Mouse (Mus musculus): ENCODE data around the gene Tex37. TPM values are rescaled to one million over a fixed set of nuclear protein-coding genes. Genes with fewer than 3 reads are reported as not detected.

The Tex37 gene
- total and polyA plus RNA-seq, 3 experiments = not detected

DNA sequence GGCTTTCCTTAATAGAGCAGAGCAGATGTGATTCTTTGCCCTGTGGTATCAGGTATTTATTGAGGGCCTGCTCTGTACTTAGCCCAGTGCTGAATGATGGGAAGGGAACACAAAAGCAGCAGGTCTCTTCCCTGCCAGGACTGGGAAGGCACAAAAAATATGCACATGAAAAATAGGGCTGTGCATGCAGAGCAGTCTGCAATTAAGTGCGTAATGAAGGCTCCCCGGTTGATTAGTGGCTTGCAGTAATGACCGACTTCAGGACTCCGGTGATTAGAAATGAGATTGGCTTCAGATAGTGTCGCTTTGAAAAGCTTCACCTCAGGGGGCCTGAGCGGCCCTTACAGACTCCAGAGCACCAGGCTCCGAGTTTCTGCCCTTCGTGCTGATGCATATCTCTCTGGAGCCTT lies 19.1 kb downstream of the Tex37 start:
- peaks cover 0 to 2% of the 10 kb centered on the region in 2 experiments; a peak in 3 of 4 replicates for H3K36me3 ChIP-seq (ENCODE audit: control insufficient read depth in 1 of 2, insufficient read depth in 2 of 2, low read length in 2 of 2)
- H3K9ac ChIP-seq (ENCODE audit: control insufficient read depth, low read depth, low read length, poor library complexity, severe bottlenecking) = no peak overlapping the region
- no peak overlapping the region for H3K4me3 ChIP-seq (ENCODE audit: control insufficient read depth in 1 of 2, insufficient read depth in 1 of 2, low read depth in 2 of 2, low read length in 2 of 2)
- H3K4me1 ChIP-seq (ENCODE audit: control insufficient read depth in 1 of 2, insufficient read depth in 2 of 2, low read length in 2 of 2) = no peaks in the 10 kb centered on the region
- no peaks in the 10 kb centered on the region for H3K27me3 ChIP-seq (ENCODE audit: control insufficient read depth in 1 of 2, insufficient read depth in 2 of 2, low read length in 2 of 2)
- H3K9me3 ChIP-seq (replicated peaks; ENCODE audit: insufficient read depth, low read length) = no peaks in the 10 kb centered on the region
- H3K79me2 ChIP-seq (ENCODE audit: control insufficient read depth, insufficient read depth, low read length, poor library complexity) = no peaks in the 10 kb centered on the region
- TF ChIP-seq ETS1 (IDR thresholded peaks at IDR 0.05; ENCODE audit: low read depth, low read length) (no peak), E2F4 (IDR thresholded peaks at IDR 0.05; ENCODE audit: borderline replicate concordance, low read depth, low read length) (no peak), TBP (IDR thresholded peaks at IDR 0.05; ENCODE audit: low read depth, low read length) (no peak), ZKSCAN1 (IDR thresholded peaks at IDR 0.05; ENCODE audit: low read depth, low read length) (no peak)
- DNase-seq (ENCODE audit: low read depth, low spot score) = no peak
- no peak overlapping the region for H3K27ac ChIP-seq (ENCODE audit: control insufficient read depth, low read depth, low read length)

DNA sequence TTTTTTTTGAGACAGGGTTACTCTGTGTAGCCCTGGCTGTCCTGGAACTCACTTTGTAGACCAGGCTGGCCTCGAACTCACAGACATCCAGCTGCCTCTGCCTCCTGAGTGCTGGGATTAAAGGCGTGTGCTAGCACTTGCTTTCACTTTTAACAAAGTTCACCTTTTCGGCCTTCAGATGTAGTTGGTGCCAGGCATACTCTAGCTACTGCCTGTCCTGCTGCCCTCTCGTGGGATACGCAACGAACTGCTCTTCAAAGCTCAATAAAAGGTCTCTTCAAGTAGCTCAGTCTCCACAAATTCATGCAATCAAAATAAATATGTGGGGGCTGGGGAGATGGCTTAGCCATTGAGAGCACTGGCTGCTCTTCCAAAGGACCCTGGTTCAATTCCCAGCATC lies 20.6 kb downstream of the Tex37 start:
- Histone ChIP-seq H3K27me3 (ENCODE audit: control insufficient read depth in 1 of 2, insufficient read depth in 2 of 2, low read length in 2 of 2) (no peaks in the 10 kb centered on the region), H3K27ac (ENCODE audit: control insufficient read depth, low read depth, low read length) (no peak overlapping the region), H3K9ac (ENCODE audit: control insufficient read depth, low read depth, low read length, poor library complexity, severe bottlenecking) (no peak overlapping the region), H3K4me3 (ENCODE audit: control insufficient read depth in 1 of 2, insufficient read depth in 1 of 2, low read depth in 2 of 2, low read length in 2 of 2) (no peak overlapping the region), H3K9me3 (replicated peaks; ENCODE audit: insufficient read depth, low read length) (no peaks in the 10 kb centered on the region), H3K4me1 (ENCODE audit: control insufficient read depth in 1 of 2, insufficient read depth in 2 of 2, low read length in 2 of 2) (no peaks in the 10 kb centered on the region), H3K79me2 (ENCODE audit: control insufficient read depth, insufficient read depth, low read length, poor library complexity) (no peaks in the 10 kb centered on the region), H3K36me3 (ENCODE audit: control insufficient read depth in 1 of 2, insufficient read depth in 2 of 2, low read length in 2 of 2) (peaks cover 0 to 2% of the 10 kb centered on the region in 2 experiments; a peak in 2 of 4 replicates)
- DNase-seq (ENCODE audit: low read depth, low spot score) = no peak
- no peak for TF ChIP-seq UBTF (IDR thresholded peaks at IDR 0.05; ENCODE audit: borderline replicate concordance, insufficient read depth, low read depth, low read length)
- TF ChIP-seq GATA1 (IDR thresholded peaks at IDR 0.05; ENCODE audit: low read depth, low read length) = no peak
- TF ChIP-seq USF1 (IDR thresholded peaks at IDR 0.05; ENCODE audit: low read depth, low read length) = no peak
- TF ChIP-seq POLR2AphosphoS5 (IDR thresholded peaks at IDR 0.05; ENCODE audit: borderline replicate concordance, low read depth, low read length) = no peak
- no peak for TF ChIP-seq ZMIZ1 (IDR thresholded peaks at IDR 0.05; ENCODE audit: low read depth, low read length)
- no peak for TF ChIP-seq RCOR1 (IDR thresholded peaks at IDR 0.05; ENCODE audit: low read depth, low read length)
- TF ChIP-seq MYC (IDR thresholded peaks at IDR 0.05; ENCODE audit: low read depth, low read length) = no peak
- no peak for TF ChIP-seq ZKSCAN1 (IDR thresholded peaks at IDR 0.05; ENCODE audit: low read depth, low read length)
- TF ChIP-seq E2F4 (IDR thresholded peaks at IDR 0.05; ENCODE audit: borderline replicate concordance, low read depth, low read length) = no peak
- no peak for TF ChIP-seq MXI1 (IDR thresholded peaks at IDR 0.05; ENCODE audit: low read depth, low read length)
- TF ChIP-seq TBP (IDR thresholded peaks at IDR 0.05; ENCODE audit: low read depth, low read length) = no peak
- no peak for TF ChIP-seq ETS1 (IDR thresholded peaks at IDR 0.05; ENCODE audit: low read depth, low read length)
- no peak for TF ChIP-seq ELF1 (IDR thresholded peaks at IDR 0.05; ENCODE audit: low read depth, low read length)
- TF ChIP-seq JUND (IDR thresholded peaks at IDR 0.05; ENCODE audit: low read depth, low read length) = no peak
- no peak for TF ChIP-seq NRF1 (IDR thresholded peaks at IDR 0.05; ENCODE audit: insufficient read depth, low read depth, low read length, poor library complexity, severe bottlenecking)
- no peak for TF ChIP-seq KAT2A (conservative IDR thresholded peaks at IDR 0.05; ENCODE audit: low read depth, low read length)
- TF ChIP-seq HCFC1 (IDR thresholded peaks at IDR 0.05; ENCODE audit: low read depth, low read length) = no peak
- TF ChIP-seq MAX (IDR thresholded peaks at IDR 0.05; ENCODE audit: low read length) = no peak
- TF ChIP-seq MAZ (IDR thresholded peaks at IDR 0.05; ENCODE audit: low read depth, low read length) = no peak
- TF ChIP-seq POLR2A (IDR thresholded peaks at IDR 0.05; ENCODE audit: control insufficient read depth in 1 of 2, insufficient read depth in 1 of 2, low read depth in 1 of 2, low read length in 2 of 2, poor library complexity in 1 of 2) = no peak
